Mouse (Mus musculus) hindbrain, embryonic 13.5 days (tissue): ENCODE data around the gene Copz2. TPM values are rescaled to one million over a fixed set of nuclear protein-coding genes. Genes with fewer than 3 reads are reported as not detected.
A peak's percentile ranks its signal among the peaks of the same experiment; 100 is the strongest.
"Not testable (repeated sequence)": the region's sequence is repeated elsewhere in the genome, so short reads cannot be mapped to it uniquely, and the experiment has no call there.

ENCODE experiments used
- ATAC-seq: fragments of 200-750 bp; cut with Nextera tagmentation; 2 replicates; pipeline ENCODE4 v1.8.0; 2017; ENCODE audit warnings: moderate TSS enrichment; ENCODE audit not compliant: low FRiP score
- H3K27ac ChIP-seq: fragments of 300-500 bp; sonication (generic); 2 replicates; pipeline ENCODE4 v1.5.1; 2015; ENCODE audit warnings: inconsistent platforms, mild to moderate bottlenecking, moderate library complexity
- H3K27me3 ChIP-seq: fragments of 300-500 bp; sonication (generic); 2 replicates; pipeline ENCODE4 v1.6.1; 2015; ENCODE audit warnings: mild to moderate bottlenecking, inconsistent platforms
- H3K36me3 ChIP-seq: fragments of 300-500 bp; sonication (generic); 2 replicates; pipeline ENCODE4 v1.6.1; 2015; ENCODE audit warnings: mild to moderate bottlenecking, inconsistent platforms
- H3K4me1 ChIP-seq: fragments of 300-500 bp; sonication (generic); replicated peaks from 2 replicates; pipeline ENCODE4 v1.6.1; 2015; ENCODE audit warnings: inconsistent platforms
- H3K4me2 ChIP-seq: fragments of 300-500 bp; sonication (generic); 2 replicates; pipeline ENCODE4 v1.6.1; 2015; ENCODE audit warnings: inconsistent platforms, mild to moderate bottlenecking, moderate library complexity
- H3K4me3 ChIP-seq: fragments of 300-500 bp; sonication (generic); 2 replicates; pipeline ENCODE4 v1.5.1; 2015; ENCODE audit warnings: mild to moderate bottlenecking, inconsistent platforms
- H3K9ac ChIP-seq: fragments of 300-500 bp; sonication (generic); 2 replicates; pipeline ENCODE4 v1.6.1; 2015; ENCODE audit warnings: mild to moderate bottlenecking, inconsistent platforms
- H3K9me3 ChIP-seq: fragments of 300-500 bp; sonication (generic); 2 replicates; pipeline ENCODE4 v1.6.1; 2016; ENCODE audit warnings: inconsistent platforms
- WGBS: fragments of 180-500 bp; shearing (Covaris S2); methylation state at CpG from one replicate; pipeline ENCODE4 v1.1.7; 2015; 5-methylcytosine and 5-hydroxymethylcytosine counted together
- polyA plus RNA-seq: library from polyadenylated mRNA; unstranded; fragments of >200 nt; fragmentation: Nextera tagmentation; extraction: Ambion mirVana; gene quantifications from 2 replicates; pipeline ENCODE4 v1.2.1, GENCODE M21; 2015

The Copz2 gene
- 27.3 and 31.7 TPM in 2 replicates for polyA plus RNA-seq

GRCm38 (mm10) chr11:96849681-96850467 lies at the start of gene Copz2:
Gene Copz2, plus strand, starts transcription at chr11:96849870.
- no peaks in the 10 kb centered on the region for H3K36me3 ChIP-seq
- WGBS = under 1% methylated on average over 59 of the region's 60 CpGs
- no peaks in the 10 kb centered on the region for H3K9me3 ChIP-seq
- H3K27me3 ChIP-seq = peaks cover 18% of the 10 kb centered on the region
- H3K4me1 ChIP-seq = peaks cover 11% of the 10 kb centered on the region
- H3K4me3 ChIP-seq = peak within 1 kb of the TSS; percentile 44
- H3K9ac ChIP-seq = peak within 1 kb of the TSS; percentile 63
- peak within 1 kb of the TSS; percentile 67 for H3K4me2 ChIP-seq
- 0 out of 2 replicates have a peak, but pooled peaks have one; percentile 24 for ATAC-seq
- no peak within 1 kb of the TSS for H3K27ac ChIP-seq

DNA sequence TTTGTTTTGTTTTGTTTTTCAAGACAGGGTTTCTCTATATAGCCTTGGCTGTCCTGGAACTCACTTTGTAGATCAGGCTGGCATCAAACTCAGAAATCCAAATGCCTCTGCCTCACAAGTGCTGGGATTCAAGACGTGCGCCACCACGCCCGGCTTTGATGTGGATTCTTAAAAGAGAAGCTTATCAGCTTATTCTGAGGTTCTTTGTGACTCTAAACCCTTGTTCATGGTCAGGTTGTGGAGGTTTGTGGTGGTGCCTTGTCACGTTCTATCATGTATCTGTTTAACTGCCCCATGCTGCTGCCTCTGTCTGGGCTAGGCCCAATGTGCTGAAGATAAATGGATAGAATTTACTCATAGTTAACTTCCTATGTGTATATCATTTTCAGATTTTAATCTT lies 44.1 kb upstream of the Copz2 start:
- Histone ChIP-seq H3K27me3 (no peaks in the 10 kb centered on the region), H3K4me3 (no peak overlapping the region), H3K36me3 (peaks cover 90% of the 10 kb centered on the region), H3K4me2 (no peak overlapping the region), H3K27ac (no peak overlapping the region), H3K9me3 (no peaks in the 10 kb centered on the region), H3K4me1 (no peaks in the 10 kb centered on the region), H3K9ac (no peak overlapping the region)
- 93% methylated on average over 5 of the region's 5 CpGs for WGBS
- no peak for ATAC-seq

GRCm38 (mm10) chr11:96808066-96808465 lies 41.6 kb upstream of the Copz2 start:
- WGBS = 63% methylated on average over 1 of the region's 1 CpGs
- no peak for ATAC-seq
- peaks cover 92% of the 10 kb centered on the region for H3K36me3 ChIP-seq

GRCm38 (mm10) chr11:96809562-96810235 lies 40.0 kb upstream of the Copz2 start:
- Histone ChIP-seq H3K4me3 (no peak overlapping the region), H3K4me1 (no peaks in the 10 kb centered on the region), H3K27ac (no peak overlapping the region), H3K4me2 (no peak overlapping the region), H3K9ac (no peak overlapping the region), H3K9me3 (no peaks in the 10 kb centered on the region), H3K27me3 (no peaks in the 10 kb centered on the region), H3K36me3 (peaks cover 89% of the 10 kb centered on the region)
- 91% methylated on average over 6 of the region's 6 CpGs for WGBS
- ATAC-seq = no peak

More at GRCm38 (mm10) chr11:96808066-96808465, 41.6 kb upstream of the Copz2 start:
- Histone ChIP-seq H3K4me2 (no peak overlapping the region), H3K27ac (no peak overlapping the region), H3K27me3 (no peaks in the 10 kb centered on the region), H3K9ac (no peak overlapping the region), H3K4me1 (no peaks in the 10 kb centered on the region), H3K4me3 (no peak overlapping the region), H3K9me3 (no peaks in the 10 kb centered on the region)

GRCm38 (mm10) chr11:96811188-96811587 lies 38.5 kb upstream of the Copz2 start:
- not testable (repeated sequence) for H3K4me3 ChIP-seq, H3K27ac ChIP-seq, ATAC-seq, H3K4me1 ChIP-seq, H3K9ac ChIP-seq, H3K9me3 ChIP-seq, H3K27me3 ChIP-seq, H3K4me2 ChIP-seq
- H3K36me3 ChIP-seq = peaks cover 85% of the 10 kb centered on the region
- 86% methylated on average over 1 of the region's 1 CpGs for WGBS

- no peak overlapping the region for H3K4me2 ChIP-seq
- no peak overlapping the region for H3K9ac ChIP-seq
- WGBS = 91% methylated on average over 4 of the region's 4 CpGs
- no peak overlapping the region for H3K27ac ChIP-seq
- no peaks in the 10 kb centered on the region for H3K9me3 ChIP-seq
- ATAC-seq = no peak
- H3K36me3 ChIP-seq = peaks cover 91% of the 10 kb centered on the region
- H3K4me3 ChIP-seq = no peak overlapping the region
- H3K27me3 ChIP-seq = no peaks in the 10 kb centered on the region
- H3K4me1 ChIP-seq = peaks cover 6% of the 10 kb centered on the region; the same call in 1 of the 2 replicates
Measured at GRCm38 (mm10) chr11:96813455-96813854, 36.2 kb upstream of the Copz2 start.

DNA sequence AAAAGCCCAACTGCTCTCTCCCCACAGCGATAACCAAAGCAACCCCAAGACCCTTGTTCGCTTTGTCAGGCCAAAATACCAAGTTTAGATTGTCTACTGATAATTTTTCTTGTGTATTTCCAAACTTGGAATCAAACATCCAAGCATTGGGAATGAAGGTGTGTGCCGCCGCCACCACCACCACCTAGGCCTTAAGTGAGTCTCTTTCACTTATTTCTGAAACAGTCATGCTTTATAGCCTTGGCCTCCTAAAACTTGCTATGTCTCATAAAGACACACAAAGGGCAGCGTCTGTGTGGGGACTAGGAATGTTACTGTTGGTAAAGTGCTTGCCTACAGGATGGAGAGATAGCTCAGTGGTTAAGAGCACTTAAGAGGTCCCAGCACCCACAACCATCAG lies 35.8 kb upstream of the Copz2 start:
- no peak for ATAC-seq
- no peaks in the 10 kb centered on the region for H3K9me3 ChIP-seq
- H3K4me1 ChIP-seq = peaks cover 6% of the 10 kb centered on the region; the same call in 1 of the 2 replicates
- no peak overlapping the region for H3K9ac ChIP-seq
- 89% methylated on average over 5 of the region's 5 CpGs for WGBS
- H3K27ac ChIP-seq = no peak overlapping the region
- H3K27me3 ChIP-seq = no peaks in the 10 kb centered on the region
- no peak overlapping the region for H3K4me3 ChIP-seq
- H3K4me2 ChIP-seq = no peak overlapping the region
- peaks cover 91% of the 10 kb centered on the region for H3K36me3 ChIP-seq

- H3K9me3 ChIP-seq = no peaks in the 10 kb centered on the region
- no peaks in the 10 kb centered on the region for H3K27me3 ChIP-seq
- no peak overlapping the region for H3K9ac ChIP-seq
- ATAC-seq = no peak
- peaks cover 6% of the 10 kb centered on the region; the same call in 1 of the 2 replicates for H3K4me1 ChIP-seq
- H3K36me3 ChIP-seq = peaks cover 91% of the 10 kb centered on the region
- 90% methylated on average over 2 of the region's 2 CpGs for WGBS
- no peak overlapping the region for H3K4me3 ChIP-seq
- no peak overlapping the region for H3K4me2 ChIP-seq
- H3K27ac ChIP-seq = no peak overlapping the region
Measured at GRCm38 (mm10) chr11:96814443-96814842, 35.2 kb upstream of the Copz2 start.

DNA sequence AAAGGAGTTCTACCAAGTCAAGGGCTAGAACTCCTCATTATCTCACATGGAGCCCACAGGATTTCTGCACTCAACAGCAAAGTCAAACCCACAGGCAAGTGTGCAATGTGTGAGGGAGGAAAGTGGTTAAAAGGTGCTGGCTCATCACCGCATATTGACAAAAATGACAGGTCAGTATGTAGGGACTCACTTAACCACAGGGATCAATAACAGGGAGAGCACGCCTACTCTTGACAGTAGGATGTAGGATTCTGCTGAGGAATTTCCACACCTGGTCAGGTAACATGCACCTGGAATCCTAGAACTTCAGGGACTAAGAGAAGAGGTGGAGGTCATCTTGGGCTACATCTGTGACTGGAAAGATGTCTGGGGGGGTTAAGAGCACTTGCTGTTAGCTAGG lies 33.8 kb upstream of the Copz2 start:
- peaks cover 93% of the 10 kb centered on the region for H3K36me3 ChIP-seq
- no peak overlapping the region for H3K9ac ChIP-seq
- no peak overlapping the region for H3K4me3 ChIP-seq
- WGBS = 99% methylated on average over 2 of the region's 2 CpGs
- H3K9me3 ChIP-seq = no peaks in the 10 kb centered on the region
- H3K4me2 ChIP-seq = no peak overlapping the region
- no peak overlapping the region for H3K27ac ChIP-seq
- ATAC-seq = no peak
- H3K4me1 ChIP-seq = peaks cover 6% of the 10 kb centered on the region; the same call in 1 of the 2 replicates
- no peaks in the 10 kb centered on the region for H3K27me3 ChIP-seq

DNA sequence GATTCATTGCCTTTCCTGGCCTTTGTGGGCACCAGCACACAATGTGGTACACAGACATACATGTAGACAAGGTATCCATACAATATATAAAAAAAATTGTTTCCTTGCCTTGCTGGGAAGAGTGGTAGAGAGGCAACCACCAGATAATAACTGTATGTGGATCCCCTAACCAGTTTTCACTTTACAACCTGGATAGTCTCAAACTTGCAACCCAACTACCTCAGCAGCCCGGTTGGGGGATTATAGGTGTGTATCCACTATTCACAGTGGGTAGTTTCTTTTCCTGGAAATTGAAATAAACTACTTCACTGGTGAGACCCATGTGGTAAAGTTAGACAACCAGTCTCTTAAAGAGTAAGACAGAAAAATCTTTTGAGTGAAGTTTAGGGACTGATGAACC lies 33.2 kb upstream of the Copz2 start:
- WGBS = 84% methylated on average over 1 of the region's 1 CpGs
- Histone ChIP-seq H3K36me3 (peaks cover 93% of the 10 kb centered on the region), H3K27ac (peak overlapping the region; percentile 63; the same call in 1 of the 2 replicates), H3K4me2 (no peak overlapping the region), H3K9ac (no peak overlapping the region), H3K4me1 (peaks cover 6% of the 10 kb centered on the region; the same call in 1 of the 2 replicates), H3K27me3 (no peaks in the 10 kb centered on the region), H3K9me3 (no peaks in the 10 kb centered on the region), H3K4me3 (no peak overlapping the region)
- no peak for ATAC-seq

DNA sequence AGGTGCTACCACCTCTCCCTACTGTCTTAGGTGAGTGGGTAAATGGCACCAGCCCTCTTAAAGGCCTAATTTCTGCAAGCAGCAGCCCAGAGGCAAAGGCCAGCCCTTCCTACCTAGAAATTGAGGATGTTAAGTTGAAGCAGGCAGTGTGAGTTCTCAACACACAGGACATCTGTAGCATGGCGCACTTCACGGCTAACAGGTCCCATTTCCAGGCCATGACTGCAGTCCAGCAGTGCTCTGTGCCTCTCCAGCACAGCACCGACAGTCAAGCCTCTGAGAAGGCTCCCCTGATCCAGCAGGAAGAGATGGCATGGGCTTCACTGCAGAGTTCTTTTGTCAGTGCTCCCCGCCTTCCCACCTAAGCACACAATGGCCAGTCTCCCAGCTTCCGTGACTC lies 32.7 kb upstream of the Copz2 start:
- Histone ChIP-seq H3K27ac (peak overlapping the region; percentile 63), H3K9me3 (no peaks in the 10 kb centered on the region), H3K4me3 (no peak overlapping the region), H3K27me3 (no peaks in the 10 kb centered on the region), H3K4me1 (peaks cover 8% of the 10 kb centered on the region), H3K9ac (no peak overlapping the region), H3K36me3 (peaks cover 93% of the 10 kb centered on the region), H3K4me2 (no peak overlapping the region)
- no peak for ATAC-seq
- 69% methylated on average over 5 of the region's 5 CpGs for WGBS

- no peak for ATAC-seq
- Histone ChIP-seq H3K4me3 (no peak overlapping the region), H3K9ac (0 out of 2 replicates have a peak overlapping the region, but pooled peaks have one; percentile 21), H3K36me3 (peaks cover 86% of the 10 kb centered on the region), H3K4me2 (no peak overlapping the region), H3K9me3 (no peaks in the 10 kb centered on the region), H3K4me1 (peaks cover 20% of the 10 kb centered on the region), H3K27ac (0 out of 2 replicates have a peak overlapping the region, but pooled peaks have one; percentile 50), H3K27me3 (no peaks in the 10 kb centered on the region)
- WGBS = 81% methylated on average over 8 of the region's 8 CpGs
Measured at GRCm38 (mm10) chr11:96818128-96818710, 31.5 kb upstream of the Copz2 start.
